Mouse (Mus musculus) mature B cell (primary cell): ENCODE data around the gene Atp6v1e1.
"Not testable (repeated sequence)": the region's sequence is repeated elsewhere in the genome, so short reads cannot be mapped to it uniquely, and the experiment has no call there.

Experiments
- in situ Hi-C: fragments of 300-500 bp; cut with MboI; formaldehyde crosslinking; loops from 2 replicates; pipeline ENCODE4 v1.14.3; 2019

The Atp6v1e1 gene

GRCm38 (mm10) chr6:120822307-120822928, at the start of gene Atp6v1e1:
TSS of gene Atp6v1e1 (minus strand) at chr6:120822793.
- in situ Hi-C loops: no loop called here

- in situ Hi-C loops: no loop called here
These were observed 48.7 kb upstream of the Atp6v1e1 start for GRCm38 (mm10) chr6:120871286-120871685.

GRCm38 (mm10) chr6:120868824-120869223, 46.2 kb upstream of the Atp6v1e1 start:
- in situ Hi-C loops: no loop called here

DNA sequence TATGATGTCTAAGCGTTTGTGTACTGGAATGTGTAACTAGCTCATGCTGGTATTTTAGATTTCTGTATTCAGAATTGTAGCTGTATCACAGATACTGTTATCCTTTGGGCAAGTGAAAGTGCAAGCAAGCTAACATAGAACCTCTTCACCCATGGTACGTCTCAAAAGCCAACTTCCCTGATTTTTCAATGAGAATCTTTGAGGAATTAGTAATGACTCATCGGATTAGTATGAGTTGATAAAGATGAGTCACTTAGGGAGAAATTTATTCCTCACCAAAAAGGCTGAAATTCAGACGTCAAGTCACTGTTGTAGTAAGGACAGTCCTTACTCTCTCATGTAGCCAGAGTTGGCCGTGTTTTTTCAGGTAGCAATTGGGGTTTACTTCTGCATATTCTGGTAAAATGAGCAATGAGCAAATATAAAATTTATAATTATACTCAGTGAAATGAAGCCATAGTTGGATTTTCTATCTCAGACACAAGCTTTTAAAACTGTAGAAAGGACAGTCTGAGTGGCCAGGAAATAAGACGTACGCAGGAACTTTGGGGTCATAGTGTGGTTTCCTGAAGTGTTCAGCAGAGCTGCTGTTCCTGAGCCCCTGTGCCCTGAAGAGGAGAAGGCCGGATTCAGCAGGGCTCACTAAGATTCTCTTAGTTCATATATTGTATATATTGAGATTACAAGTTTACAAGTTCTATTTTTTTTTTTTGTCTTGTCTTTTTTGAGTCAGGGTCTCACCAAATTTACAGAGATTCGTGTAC, 43.6 kb upstream of the Atp6v1e1 start:
- in situ Hi-C loops: no loop called here

- in situ Hi-C loops: no loop called here
These were observed 37.5 kb upstream of the Atp6v1e1 start for GRCm38 (mm10) chr6:120860079-120860478.

DNA sequence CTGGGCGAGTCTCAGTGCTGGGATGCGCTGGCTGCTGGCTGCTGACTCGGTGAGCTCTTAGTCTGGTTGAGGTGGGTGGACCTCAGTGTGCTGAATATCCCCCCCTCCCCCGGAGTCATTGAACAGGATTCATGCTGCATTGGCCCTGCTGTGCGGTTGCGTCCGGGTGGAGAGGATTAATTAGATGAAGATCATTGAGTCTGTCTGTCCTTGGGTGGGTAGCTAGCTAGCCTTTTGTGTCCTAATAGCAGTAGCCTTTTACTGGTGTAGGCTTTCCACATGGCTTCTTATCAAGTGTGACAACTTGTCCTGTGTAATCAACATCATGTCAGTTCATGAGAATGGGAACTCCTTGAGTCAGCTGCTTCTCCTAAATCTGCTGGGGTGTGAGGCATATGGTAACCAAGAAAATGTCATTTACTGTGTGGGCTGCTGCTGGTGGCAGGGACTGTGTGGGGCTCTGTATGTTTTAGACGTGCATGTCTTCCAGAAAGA, 35.7 kb upstream of the Atp6v1e1 start:
- in situ Hi-C loops: no loop called here

GRCm38 (mm10) chr6:120854413-120854812, 31.8 kb upstream of the Atp6v1e1 start:
- in situ Hi-C loops: no loop called here

GRCm38 (mm10) chr6:120850720-120851119, 28.1 kb upstream of the Atp6v1e1 start:
- in situ Hi-C loops: not testable (repeated sequence)

DNA sequence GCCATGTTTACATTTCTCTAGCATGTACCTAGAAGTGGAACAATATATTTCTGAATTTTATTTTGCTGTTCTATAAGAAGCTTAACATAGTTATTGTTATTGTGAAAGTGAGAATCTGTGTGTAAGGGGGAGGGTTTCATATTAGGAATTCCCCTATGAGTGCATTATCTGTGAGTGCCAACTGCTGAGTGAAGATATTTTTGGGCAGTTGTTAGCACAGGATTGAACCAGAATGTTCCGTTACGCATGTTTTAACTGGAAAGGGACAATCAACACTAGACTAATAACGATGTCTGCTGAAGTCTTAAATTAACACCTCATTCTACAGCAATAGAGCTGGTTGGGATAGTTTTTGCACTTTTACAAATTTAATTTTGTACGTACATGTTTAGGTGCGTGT, 19.2 kb upstream of the Atp6v1e1 start:
- in situ Hi-C loops: no loop called here

DNA sequence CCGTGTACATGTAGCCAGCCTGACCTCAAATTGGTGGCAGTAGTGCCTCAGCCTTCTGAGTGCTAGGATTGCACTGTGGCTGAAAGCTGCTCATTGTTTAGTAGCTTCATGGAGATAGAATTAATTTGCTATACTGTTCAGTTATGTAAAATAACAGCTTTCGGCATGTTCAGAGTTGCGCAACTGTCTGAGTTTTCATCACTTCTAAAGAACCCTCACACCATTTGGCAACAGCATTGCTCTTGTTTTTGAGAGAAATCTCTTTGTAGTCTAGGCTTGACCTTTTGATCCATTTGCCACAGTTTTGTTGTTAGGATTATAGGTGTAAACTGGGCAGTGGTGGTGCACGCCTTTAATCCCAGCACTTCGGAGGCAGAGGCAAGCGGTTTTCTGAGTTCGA, 17.7 kb upstream of the Atp6v1e1 start:
- in situ Hi-C loops: no loop called here

DNA sequence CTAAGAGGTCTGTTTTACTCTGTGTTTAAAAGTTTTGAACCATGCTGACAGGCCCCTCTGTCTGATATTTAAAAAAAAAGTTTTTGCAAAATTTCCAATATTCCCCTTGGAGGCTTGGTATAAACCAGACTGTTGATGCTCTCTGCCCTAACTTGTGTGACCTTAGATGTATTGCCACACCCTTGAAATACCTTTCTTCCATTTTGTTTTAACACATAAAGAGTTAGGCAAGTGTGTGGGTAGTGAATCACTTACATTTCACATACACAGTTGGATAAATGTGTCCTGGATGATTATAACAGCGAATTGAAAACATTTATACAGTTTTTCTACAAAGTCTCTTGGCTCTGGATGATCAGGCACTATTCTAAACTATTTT, 14.5 kb upstream of the Atp6v1e1 start:
- in situ Hi-C loops: no loop called here

GRCm38 (mm10) chr6:120836389-120837151, 14.0 kb upstream of the Atp6v1e1 start:
- in situ Hi-C loops: no loop called here

GRCm38 (mm10) chr6:120835474-120836374, 13.1 kb upstream of the Atp6v1e1 start, which contains the start of gene Bcl2l13:
TSS of gene Bcl2l13 (plus strand) at chr6:120836212.
- in situ Hi-C loops: no loop called here

GRCm38 (mm10) chr6:120834766-120835321, 12.3 kb upstream of the Atp6v1e1 start:
- in situ Hi-C loops: no loop called here

DNA sequence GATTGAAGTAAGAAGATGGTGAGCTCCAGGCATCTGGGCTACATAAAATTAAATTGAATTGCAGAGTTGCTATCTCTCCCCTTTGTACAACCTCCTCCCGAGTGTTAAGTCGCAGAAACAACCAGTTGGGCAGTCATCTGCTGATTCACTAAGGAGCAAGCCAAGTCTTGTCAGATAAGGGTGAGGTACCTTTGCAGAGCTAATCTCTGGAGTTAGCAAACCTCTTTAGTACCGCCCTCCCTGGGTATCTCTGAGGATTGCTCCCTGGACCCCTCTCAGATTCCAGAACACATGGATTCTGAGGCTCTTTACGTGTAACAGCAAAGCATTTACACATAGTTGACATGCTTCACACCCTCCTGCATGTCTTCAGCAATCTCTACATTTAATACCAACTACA, 9.5 kb upstream of the Atp6v1e1 start:
- in situ Hi-C loops: no loop called here

DNA sequence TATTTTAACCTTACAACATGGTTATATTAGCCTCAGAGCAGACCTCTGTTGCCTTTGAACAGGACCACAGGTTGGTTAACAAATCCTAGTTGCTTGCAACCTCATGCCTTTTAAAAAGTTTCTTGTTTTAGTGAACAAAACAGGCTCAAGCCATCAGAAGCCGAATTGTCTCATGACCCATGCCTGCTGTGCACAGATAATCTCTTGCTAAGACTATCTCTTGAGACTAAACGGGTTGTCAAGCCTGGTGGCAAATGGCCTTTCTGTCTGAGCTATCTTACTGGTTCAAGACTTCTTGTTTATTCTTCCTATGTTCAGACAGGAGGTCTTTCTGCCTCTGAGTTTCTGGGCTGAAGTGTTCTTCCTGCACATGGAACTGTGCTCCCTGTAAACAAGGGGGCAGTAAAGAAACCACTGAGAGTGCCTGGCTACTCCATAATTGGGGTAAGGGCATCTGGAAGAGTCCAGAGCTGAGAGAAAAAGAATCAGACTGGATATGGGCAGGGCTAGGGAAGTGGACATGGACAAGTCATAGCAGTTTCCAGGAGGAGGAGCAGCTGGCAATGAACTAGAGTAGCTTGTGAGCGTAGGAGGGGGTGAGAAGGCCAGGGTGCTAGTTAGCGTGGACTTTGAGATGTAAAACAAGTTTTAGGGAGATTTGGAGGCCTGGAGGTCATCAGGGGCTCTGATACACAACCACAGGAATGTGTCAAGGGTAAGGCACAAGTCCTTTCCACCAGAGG, 8.4 kb upstream of the Atp6v1e1 start:
- in situ Hi-C loops: no loop called here

DNA sequence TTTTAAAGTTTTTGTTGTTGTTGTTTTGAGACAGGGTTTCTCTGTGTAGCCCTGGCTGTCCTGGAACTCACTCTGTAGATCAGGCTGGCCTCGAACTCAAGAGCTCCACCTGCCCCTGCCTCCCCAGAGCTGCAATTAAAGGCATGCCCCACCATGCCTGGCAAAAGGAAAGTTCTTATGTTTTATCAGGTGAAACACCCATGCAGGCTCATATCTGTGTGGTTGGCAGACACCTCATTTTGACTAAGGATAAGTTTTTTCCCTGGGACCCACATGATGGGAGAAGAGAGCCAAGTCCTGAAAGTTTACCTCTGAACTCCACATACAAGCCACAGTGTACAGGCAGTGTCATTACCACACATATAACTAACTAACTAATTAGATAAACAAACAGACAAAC, 7.5 kb upstream of the Atp6v1e1 start:
- in situ Hi-C loops: no loop called here

DNA sequence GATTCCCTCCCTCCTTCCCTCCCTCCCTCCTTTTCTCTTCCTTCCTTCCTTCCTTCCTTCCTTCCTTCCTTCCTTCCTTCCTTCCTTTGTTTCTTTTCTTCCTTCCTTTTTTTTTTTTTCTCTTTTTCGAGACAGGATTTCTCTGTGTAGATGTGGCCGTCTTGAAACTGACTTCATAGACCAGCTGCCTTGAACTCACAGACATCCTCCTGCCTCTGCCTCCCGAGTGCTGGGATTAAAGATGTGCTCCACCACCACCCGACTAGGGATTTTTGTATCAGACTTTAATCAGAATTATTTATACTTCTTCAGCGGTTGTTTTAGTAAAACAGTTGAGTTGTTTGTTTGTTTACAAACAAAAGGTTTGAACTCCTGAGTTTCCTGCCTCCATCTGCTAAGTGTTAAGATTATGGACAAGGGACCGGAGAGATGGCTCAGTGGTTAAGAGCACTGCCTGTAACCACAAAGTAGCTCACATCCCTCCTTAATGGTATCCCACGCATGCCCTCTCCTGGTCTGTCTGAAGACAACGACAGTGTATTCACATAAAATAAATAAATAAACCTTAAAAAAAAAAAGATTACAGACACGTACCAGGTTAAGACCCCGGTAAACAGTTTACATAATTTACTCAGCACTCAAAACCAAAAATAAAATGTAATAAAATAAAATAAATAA, 483 bp upstream of the Atp6v1e1 start:
- in situ Hi-C loops: no loop called here

DNA sequence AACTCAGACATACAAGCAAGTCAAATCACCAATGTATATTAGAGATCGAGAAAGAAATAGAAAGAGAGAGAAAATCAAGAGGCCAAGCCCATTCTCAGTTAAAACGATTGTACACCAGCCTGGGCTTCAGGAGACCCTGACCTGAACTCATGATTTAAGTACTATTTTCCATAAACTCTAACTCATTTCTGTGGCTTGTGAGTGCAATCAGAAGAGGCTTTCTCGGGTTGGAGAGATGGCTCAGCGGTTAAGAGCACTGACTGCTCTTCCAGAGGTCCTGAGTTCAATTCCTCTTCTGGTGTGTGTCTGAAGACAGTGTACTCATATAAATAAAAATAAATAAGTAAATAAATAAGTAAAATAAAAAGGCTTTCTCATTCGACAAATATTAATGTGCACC, 878 bp downstream of the Atp6v1e1 start:
- in situ Hi-C loops: no loop called here

- in situ Hi-C loops: no loop called here
These were observed 1.7 kb downstream of the Atp6v1e1 start for GRCm38 (mm10) chr6:120820941-120821340.
